Mouse (Mus musculus): ENCODE results near the gene Vmn1r59.
"Not testable (repeated sequence)": the region's sequence is repeated elsewhere in the genome, so short reads cannot be mapped to it uniquely, and the experiment has no call there.

Gene Vmn1r59

DNA sequence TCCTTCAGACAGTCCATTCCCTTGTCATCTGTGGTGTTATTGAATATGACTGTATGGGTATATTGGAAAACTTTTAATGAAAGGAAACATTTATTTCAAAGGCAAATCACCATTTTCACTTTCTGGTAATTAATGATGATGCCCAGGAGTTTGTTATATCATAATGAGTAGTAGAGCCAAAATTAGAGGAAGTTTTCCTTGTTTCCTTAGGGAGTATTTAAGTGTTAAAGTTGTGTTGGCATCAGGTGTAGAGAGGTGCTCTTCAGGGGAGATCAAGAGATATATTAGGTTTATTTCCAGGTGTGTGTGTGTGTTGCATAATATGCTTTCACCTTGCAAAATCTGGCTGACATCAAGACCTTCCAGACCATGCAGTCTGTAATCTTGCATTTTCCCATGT lies at the start of gene Vmn1r59:
Vmn1r59 (minus strand) TSS at position 101 of the 400 bp plus-strand sequence.
- no peak for DNase-seq

DNA sequence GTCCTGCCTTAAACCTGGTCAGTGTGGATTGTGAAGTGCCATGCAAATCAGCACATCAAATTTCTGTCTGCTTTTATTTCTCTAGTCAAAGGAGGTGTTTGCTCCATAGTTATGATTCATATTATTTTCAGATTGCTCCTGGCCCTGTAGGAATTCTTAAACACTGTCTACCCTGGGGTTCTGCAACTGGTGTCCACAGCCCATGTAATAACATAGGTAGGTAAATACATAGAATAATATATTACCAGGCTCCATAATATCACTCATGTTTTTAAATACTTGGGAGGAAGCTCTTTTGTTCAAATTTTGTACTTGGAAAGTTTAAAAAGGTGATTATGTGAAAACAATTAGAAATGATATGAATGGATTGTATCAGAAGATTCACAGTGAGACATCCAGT lies 37.3 kb upstream of the Vmn1r59 start, which contains the start of gene Vmn2r28:
Vmn2r28 (minus strand) TSS at position 101 of the 400 bp plus-strand sequence.
- not testable (repeated sequence) for DNase-seq

DNA sequence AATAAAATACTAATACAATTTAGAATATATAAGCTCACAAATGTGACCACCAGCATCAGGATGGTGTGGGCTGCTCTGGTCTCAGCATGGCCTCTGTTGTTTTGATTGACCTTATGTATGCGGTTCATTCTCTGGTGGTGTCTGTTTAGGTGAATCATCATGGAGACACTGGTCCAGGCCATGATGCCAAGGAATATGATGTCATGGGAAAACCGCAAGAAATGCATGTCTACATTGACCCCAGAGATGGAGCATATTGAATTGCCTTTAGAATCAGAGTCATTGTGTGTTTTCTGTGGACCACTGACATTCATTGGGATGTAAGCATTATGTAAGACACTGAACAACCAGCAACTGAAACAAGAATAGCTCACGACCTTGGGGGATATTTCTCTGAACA lies 2.6 kb downstream of the Vmn1r59 start:
- DNase-seq: not testable (repeated sequence)

GRCm38 (mm10) chr7:5448627-5449026 lies 7.9 kb downstream of the Vmn1r59 start:
- DNase-seq: no peak

GRCm38 (mm10) chr7:5413296-5413695 lies 43.3 kb downstream of the Vmn1r59 start, which contains the start of gene Vmn1r58:
Vmn1r58 (minus strand) TSS chr7:5413396.
- DNase-seq: not testable (repeated sequence)

DNA sequence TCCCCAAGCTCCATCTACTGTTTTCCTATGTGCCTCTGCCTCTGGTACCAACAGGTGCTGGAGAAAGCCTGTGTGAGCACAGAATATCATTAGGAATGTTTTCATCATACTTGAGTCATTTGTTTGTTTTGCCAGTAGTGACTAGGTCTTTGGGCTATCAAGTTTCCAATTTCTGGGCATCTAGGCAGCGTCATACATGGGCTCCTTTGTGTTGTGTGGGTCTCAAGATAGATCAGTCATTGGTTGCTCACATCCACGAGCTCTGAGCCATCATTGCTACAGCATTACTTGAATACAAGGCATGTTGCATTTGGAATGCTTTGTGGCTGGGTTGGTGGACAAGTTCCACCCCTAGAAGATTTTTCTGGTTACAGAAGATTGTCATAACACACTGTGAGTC lies 50.4 kb downstream of the Vmn1r59 start:
- no peak for DNase-seq
